Mouse (Mus musculus) spleen, adult 2 months (tissue): ENCODE measurements around the gene Zfp110.

ENCODE experiments used
- CTCF ChIP-seq: fragments of 200-500 bp; IDR thresholded peaks from 2 replicates; pipeline ENCODE4 v1.5.1; 2011; ENCODE audit warnings: mild to moderate bottlenecking, inconsistent platforms; ENCODE audit not compliant: insufficient read depth, insufficient read length, insufficient replicate concordance; ENCODE audit errors: extremely low read depth
- POLR2A ChIP-seq: fragments of 200-500 bp; IDR thresholded peaks from 2 replicates; pipeline ENCODE4 v1.6.1; 2011; ENCODE audit warnings: low read depth, low read length, inconsistent platforms

GRCm38 (mm10) chr7:12880036-12880435 is 45.5 kb downstream of the Zfp110 start:
- TF ChIP-seq POLR2A: no peak
- no peak for TF ChIP-seq CTCF
